Mouse (Mus musculus): ENCODE measurements around the gene Gm11214.

Gene Gm11214

DNA sequence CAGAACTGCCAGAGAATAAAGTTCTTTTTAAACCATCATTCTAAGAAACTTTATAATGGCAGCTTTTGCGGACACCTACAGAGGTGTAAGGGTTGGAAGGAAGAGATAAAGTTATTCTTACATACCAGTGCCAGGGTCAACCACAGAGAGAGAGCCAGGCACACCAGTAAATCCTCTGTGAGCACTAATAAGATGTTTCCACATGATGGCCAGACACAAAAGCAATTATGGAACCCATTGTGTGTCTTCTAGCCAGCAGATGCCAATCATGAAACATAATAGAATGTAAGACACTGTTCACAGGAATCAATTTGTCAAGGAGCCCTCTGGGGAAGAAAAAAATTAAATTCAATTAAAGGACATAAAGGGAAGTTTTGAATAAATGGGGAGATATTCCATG, 1.8 kb downstream of the Gm11214 start:
- no peak for DNase-seq (ENCODE audit: low spot score in 2 of 2)

GRCm38 (mm10) chr4:63659775-63660174, 3.4 kb downstream of the Gm11214 start:
- DNase-seq (ENCODE audit: low spot score in 2 of 2) = no peak

DNA sequence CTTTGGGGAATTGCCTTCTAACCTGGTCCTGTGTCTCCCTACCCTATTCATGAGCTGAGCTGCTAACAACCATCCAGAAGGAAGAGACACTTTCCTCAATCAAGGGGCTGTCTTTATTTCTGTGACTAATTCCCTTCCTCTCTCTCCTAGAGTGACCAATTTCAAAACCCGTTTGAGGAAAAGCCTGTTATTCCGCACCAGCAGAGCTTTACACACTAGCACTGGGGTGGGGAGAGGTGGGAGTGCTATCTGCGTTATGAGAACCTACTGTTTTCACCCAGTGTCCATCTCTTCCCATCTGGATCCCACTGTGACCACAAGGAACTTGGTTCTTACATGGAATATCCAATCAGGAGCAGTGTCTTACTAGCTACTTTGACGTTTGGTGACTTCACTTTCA, 4.1 kb downstream of the Gm11214 start:
- DNase-seq (ENCODE audit: low spot score in 2 of 2) = no peak

DNA sequence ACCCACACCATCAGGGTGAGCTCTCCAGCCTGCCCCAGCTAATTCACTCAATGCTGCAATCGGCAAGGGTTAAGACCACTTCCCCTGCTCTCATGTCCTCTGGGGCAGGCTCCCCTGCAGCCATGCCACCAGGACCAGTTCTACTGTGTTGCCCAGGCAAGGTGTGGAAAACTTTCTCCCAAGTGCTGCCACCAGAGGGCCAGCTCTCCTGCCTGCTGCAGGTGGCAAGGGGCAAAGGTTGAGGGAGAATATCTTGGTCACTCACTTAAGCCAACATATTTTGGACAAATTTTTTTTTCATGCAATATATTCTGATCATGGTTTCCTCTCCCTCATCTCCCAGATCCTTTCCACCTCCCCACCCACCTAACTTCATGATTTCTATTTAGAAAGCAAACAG, 8.8 kb downstream of the Gm11214 start:
- DNase-seq (ENCODE audit: low spot score in 2 of 2) = no peak

DNA sequence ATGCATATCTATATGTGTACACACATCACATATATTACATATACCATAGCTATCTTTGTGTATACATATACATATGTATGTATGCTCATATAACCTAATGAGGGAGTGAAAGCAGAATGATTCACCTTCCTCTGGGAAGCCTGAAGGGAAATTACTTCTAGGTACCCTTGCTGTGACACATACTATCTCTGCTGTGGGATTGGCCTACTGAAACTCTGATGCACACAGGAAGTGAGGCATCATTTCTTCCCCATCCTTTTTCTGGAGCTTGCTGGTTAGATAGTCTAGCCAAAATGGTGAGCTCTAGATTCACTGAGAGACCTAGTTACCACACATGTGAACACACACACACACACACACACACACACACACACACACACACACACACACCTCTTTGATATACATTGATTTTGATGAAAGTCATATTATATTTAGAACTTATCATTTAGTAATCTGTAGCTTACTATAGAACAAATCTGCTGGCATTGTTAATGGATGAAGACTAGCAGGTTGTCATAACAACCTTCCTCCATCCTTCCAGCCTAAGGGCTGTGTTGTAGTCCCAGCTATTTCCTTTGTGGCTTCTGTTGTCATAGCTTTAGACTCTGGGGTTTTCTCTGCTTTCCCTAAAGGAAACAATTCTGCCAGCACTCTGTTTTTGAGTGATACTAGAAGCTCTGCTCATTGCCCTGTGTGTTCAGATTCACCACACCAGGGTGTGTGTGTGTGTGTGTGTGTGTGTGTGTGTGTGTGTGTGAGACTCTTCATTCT, 19.0 kb downstream of the Gm11214 start:
- no peak for DNase-seq (ENCODE audit: low spot score in 2 of 2)

DNA sequence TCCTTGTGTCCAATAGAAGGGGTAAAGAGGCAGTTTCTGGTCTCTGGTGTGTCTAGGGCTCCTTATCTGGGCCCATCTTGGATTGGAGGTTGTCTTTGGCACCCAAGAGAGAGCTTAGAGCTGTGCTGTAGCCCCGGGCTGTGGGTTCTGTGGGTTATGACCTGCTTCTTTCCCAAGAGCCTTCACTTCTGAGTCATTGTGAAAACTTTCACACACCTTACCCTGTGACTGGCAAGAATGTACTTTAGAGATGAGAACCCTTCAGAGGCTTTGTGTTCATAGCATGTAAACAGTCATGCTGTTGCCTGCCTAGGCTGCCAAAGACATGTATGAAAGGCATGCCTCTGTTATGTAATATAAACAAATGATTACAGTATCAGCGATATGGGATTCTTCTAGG, 23.3 kb downstream of the Gm11214 start:
- DNase-seq (ENCODE audit: low spot score in 2 of 2) = no peak

- DNase-seq (ENCODE audit: low spot score in 2 of 2) = no peak
These were observed 24.6 kb downstream of the Gm11214 start for GRCm38 (mm10) chr4:63638603-63639002.

- DNase-seq (ENCODE audit: low spot score in 2 of 2) = no peak
These were observed 30.0 kb downstream of the Gm11214 start for GRCm38 (mm10) chr4:63633181-63633580.

GRCm38 (mm10) chr4:63627111-63627510, 36.1 kb downstream of the Gm11214 start:
- no peak for DNase-seq (ENCODE audit: low spot score in 2 of 2)

- no peak for DNase-seq (ENCODE audit: low spot score in 2 of 2)
These were observed 37.6 kb downstream of the Gm11214 start for GRCm38 (mm10) chr4:63625563-63626080.

DNA sequence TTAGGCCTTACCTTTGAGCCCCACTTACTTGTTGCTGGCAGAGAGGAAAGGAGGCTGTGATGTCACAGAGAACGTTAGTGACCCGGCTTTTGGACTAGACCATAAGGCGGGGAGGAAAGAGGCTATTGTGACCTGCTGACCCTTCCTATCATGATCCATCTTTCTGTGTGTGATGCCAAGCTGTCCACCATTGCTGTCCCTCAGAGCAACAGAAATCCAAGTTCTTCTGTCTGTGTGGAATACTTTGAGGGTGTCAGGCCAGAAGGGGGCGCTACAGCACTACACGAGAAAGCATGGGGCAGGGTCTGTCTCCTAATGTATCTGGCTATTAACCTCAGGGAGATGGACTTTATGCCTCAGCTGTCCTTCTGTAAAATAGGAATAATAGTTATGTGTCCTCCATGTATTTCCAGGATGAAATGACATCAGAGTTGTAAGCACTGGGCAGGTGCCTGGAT, 40.8 kb downstream of the Gm11214 start, which contains the start of gene Tex48:
Gene Tex48, minus strand, starts transcription at position 51 of the 458 bp plus-strand sequence.
- DNase-seq (ENCODE audit: low spot score in 2 of 2) = no peak

GRCm38 (mm10) chr4:63621861-63622260, 41.3 kb downstream of the Gm11214 start:
- no peak for DNase-seq (ENCODE audit: low spot score in 2 of 2)
